Mouse (Mus musculus) kidney, postnatal 25 days (tissue): ENCODE results near the gene Exoc6.

ENCODE experiments used
- DNase-seq, 2 experiments: peaks; one replicate each; pipeline ENCODE4 v3.0.0; 2021; ENCODE audit warnings: mixed read lengths in 2 of 2

The Exoc6 gene

DNA sequence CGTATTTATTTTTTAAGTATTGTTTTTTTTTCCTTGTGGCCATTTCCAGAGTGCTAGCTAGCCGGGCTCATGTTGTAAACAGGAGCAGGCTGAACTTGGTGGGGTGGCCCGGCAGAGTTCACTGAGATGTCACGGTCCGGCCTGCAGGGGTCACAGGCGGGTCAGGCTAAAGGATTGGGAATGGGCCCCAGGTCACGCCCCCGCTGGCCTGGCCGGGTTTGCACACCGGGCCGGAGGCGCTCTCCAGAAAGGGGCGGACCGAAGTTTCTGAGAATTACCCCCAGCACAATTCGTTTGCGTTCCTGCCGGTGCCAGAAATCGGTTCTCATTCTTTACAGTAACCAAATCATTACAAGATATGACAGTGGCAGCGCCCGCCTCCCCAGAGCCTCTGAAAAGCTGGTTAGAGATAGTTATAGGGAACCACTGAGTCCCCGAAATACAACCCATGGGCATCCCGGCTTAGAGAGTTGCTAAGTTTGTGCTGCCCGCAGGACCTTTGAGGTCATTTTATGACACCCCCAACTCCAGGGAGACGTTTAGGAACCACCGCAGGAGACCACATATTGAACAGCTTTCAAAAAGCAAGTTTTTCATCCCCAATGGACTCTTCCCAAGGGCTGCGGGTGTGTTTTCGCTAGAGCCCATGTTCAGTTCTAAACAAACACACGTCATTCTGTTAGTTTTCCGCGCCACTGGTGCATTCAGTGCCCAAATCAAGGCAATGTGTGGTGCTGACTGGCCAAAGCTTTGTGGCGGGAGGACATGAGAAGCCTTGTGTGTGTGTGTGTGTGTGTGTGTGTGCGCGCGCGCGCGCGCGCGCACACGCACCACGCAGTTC is 145.8 kb downstream of the Exoc6 start:
- DNase-seq: no peak

DNA sequence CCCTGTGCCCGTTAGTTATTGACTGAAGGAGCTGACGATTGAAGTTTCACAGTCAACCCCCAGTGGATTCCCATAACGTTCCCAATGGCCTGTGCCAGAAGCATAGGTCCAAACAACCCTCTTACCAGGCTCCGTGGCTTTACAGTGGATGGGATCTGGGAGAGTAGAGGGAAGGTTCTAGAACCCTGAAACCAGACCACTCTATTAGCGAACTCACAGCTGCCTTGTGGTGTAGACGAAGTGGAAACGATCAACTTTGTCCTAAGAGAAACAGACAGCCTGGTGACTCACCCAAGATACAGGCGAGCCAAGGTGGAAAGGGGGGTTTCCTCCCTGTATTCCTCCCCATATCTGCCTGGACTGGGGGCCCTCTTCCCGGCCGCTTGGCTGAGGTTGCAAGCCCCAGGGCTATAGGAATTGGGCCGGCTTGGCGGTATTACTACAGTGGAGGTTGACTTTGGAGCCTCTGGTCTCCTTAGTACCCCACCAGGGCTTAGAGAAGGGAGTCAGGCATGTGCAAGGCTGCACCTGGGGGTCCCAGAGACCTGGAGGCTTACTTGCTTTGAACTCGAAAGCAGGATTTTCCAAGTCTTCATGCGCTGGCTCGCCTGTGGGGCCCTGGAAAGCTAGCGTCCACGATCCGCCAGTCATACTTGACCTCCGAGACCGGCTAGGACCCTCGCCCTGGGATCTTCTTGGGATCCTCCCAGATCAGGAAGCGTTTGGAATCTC is 146.6 kb downstream of the Exoc6 start:
- no peak for DNase-seq

DNA sequence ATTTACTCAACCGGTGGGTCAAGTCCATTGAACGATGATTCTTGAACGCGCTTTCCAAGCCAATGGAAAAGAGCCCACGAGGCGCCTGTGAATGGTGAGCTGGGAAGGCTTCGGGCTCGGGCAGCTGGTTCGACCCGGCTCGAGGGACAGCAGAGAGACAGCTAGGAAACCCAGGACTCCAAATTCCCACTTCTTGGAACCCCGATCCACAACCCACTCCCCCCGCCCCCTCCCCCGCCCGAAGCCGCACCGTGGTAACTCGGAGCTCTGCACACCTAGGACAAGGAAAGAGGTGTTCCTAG is 147.1 kb downstream of the Exoc6 start:
- DNase-seq: peak in 1 of 2 experiments; percentile 34

DNA sequence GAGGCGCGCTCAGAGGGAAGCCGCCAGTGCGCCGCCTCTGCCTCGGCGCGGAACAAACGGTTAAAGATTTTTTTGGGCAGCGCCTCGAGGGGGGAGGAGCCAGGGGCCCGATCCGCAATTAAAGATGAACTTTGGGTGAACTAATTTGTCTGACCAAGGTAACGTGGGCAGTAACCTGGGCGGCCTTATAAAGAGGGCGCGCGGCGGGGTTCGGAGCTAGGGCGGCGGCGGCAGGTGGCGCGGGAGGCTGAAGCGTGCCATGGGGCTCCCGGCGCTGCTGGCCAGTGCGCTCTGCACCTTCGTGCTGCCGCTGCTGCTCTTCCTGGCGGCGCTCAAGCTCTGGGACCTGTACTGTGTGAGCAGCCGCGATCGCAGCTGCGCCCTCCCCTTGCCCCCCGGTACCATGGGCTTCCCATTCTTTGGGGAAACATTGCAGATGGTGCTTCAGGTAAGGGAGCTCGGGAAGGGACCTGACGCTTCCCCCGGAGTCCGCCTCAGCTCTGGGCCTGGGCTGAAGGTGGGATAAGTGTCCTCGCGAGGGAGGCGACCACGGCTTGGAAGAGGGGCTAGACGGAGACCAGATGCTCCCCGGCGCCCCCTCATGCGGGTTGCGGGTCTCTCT is 147.5 kb downstream of the Exoc6 start, which contains the start of gene Cyp26a1:
TSS of gene Cyp26a1 (plus strand) at position 148 of the 622 bp plus-strand sequence.
- peak; percentile 26 to 41 for DNase-seq

DNA sequence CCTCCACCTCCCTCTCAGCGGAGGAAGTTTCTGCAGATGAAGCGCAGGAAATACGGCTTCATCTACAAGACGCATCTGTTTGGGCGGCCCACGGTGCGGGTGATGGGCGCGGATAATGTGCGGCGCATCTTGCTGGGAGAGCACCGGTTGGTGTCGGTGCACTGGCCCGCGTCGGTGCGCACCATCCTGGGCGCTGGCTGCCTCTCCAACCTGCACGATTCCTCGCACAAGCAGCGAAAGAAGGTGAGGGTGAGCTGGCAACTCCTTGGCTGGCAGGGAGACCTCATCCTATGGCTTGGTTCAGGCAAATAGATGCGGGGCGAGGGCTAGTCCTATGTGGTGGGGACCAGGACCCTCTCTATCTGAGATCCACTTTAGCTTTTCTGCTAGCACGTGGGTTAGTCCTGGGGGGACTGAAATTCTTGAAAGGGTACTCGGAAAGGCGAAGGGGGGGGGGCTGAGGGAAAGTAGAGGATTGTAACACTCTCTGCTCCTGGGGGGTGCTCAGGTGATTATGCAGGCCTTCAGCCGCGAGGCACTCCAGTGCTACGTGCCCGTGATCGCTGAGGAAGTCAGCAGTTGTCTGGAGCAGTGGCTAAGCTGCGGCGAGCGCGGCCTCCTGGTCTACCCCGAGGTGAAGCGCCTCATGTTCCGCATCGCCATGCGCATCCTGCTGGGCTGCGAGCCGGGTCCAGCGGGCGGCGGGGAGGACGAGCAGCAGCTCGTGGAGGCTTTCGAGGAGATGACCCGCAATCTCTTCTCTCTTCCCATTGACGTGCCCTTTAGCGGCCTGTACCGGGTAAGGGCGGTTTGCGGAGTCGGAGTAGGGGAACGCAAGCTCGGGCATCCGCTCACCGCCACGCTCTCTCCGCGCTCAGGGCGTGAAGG is 148.3 kb downstream of the Exoc6 start:
- peak in 1 of 2 experiments; percentile 38 for DNase-seq

DNA sequence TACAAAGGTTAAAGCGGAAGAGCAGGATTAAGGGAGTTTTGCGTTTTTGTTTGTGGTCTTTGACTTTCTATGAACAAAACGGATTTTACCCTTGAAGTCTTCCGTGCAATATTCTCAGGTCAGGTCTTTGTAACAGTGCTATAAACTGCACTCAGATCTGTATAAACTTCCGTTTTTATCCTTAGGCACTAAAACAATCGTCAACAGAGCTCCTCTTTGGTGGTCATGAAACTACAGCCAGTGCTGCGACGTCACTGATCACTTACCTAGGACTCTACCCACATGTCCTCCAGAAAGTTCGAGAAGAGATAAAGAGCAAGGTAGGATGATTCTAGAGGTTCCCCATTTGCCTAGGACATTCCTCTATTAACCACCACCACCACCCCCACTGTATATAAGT is 149.5 kb downstream of the Exoc6 start:
- DNase-seq: no peak

DNA sequence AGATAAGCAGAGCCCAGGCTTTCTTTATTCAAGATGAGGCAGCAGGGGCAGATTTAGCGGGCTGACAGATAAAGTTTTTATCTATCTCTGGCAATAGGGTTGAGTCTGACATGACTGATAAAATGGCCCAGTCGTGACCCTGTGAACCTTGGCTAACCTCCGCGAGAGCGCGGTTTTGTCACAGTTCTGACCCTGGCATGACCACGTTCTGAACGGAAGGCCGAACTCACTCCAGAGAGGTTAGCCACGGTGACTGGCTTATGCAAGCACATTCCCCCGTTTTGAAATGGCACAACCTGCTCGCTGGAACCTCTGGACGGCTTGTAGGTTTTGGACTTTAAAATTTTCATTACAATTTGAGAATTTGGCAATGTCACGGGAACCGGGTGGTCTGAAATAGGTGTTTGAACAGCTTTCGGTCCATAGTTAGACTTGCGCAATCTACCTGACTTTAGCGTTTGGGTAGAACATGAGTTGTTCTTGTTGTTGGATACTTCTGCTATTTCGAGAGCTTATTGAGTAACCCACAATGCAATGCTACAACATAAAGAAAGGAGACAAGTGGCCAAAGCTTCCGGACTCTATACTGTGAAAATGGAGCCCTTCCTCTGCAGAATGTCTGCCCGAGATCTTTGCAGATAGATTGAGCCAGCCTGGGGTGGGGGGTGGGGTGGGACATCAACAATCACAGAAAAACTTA is 152.3 kb downstream of the Exoc6 start:
- DNase-seq: peak in 1 of 2 experiments; percentile 49

DNA sequence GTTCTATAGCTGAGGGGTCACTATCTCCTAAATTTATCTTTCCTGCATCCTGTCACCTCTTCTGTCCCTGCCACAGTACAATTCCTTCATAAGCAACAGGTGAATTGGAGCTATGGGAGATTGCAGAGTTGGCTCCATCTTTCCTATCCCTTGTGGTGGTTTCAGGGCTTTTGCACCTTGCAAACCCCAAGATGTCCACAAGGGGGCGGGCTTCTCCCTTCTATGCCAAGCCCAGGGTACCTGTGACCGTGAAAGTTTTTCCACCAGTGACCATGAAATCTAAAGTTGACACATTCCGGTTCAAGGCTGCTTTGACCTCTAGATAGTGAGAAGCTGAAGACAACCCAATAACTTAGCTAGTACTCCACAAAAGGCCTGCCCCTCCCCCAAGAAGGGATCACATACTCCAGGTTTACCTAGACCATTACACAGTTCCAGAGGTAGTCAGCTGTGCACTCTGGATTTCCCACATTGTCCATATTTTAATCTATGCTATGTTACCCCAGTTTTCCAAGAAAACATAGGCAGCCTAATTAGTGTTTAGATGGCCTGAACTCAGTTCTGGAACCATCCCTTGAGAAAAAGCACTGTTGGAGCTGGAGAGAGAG is 153.8 kb downstream of the Exoc6 start:
- peak; percentile 60 to 85 for DNase-seq

DNA sequence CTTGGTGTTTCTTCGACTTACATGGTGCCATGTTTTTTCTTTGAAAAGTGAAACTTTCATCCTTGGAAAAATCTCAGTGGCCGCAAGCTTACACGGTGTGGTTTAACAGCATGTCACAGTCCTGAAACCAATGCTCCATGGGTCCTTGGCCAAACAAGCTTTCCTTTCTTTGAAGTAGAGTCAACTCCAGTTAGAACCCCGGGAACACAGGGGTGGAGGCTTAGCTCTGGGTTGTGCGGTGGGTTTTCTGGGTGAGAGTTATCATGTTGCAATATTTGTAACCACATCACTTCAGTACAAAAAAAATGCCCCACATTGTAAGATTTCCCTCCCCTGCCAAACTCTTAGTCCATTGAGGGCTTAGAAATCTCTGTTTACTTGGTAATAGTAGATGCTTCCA is 155.5 kb downstream of the Exoc6 start:
- no peak for DNase-seq

DNA sequence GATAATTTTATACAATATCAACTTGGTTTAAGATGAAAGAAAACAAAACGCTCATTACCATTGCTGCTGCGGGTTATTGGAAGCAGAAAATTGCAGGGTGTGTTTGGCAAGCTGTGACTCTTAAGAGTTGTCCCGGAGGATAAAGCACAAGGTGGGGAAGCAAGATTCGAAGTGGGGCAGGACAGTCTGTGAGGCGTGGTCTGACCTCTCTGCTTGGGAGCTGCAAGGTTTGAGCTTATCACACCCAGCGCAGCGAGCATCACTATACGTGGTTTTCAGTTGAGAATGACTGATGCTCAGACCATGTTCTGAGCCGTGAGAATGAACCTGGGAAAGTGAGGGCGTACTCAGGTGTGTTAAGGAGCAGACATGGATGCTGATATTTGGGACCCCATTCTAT is 164.5 kb downstream of the Exoc6 start:
- DNase-seq: no peak

DNA sequence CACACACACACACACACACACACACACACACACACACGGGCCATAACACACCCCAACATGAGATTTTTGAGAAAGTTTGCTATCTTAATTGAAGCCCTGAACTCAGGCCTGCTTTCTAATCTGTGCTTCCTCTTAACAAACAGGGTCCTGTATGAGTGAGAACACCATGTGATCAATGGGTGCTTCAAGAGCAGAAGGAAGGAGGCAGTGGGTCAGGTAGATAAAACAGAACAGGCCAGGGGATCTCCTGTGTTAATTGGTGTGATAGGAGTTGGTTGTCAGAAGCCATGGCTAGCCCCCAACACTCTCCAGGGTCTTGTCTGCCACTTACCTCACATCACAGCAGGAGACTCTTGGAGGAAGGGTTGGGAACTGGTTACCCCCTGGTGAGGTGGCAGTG is 165.8 kb downstream of the Exoc6 start:
- no peak for DNase-seq

DNA sequence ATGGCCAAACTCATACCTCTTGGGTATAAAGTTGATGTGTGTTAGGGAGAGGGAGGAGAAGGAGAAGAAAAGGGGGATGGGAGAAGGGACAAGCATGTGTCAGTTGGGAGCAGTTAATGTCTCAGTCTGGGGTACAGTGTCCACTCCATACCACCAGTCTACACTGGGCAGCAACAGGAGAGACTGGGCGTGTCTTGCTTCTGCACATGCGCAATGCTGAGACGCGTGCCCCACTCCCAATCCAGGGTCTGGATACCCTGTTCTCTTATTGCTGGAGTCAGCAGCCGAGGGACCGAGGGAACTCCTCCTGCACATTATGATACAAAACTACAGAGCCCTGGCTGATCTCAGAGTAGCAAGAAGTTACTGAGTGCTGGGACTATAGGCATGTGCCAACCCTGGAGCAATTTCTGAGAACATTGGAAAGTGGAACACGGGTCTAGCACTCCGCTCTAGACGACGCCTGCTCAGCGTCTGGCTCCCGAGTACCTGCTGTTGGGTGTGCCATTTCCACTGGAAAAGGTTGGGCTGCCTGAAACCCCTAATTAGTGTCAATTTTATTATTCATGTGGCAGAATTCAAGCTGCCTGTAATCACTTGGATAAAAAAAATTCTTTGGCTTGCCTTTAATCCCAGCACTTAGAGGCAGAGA is 166.4 kb downstream of the Exoc6 start:
- DNase-seq: no peak

DNA sequence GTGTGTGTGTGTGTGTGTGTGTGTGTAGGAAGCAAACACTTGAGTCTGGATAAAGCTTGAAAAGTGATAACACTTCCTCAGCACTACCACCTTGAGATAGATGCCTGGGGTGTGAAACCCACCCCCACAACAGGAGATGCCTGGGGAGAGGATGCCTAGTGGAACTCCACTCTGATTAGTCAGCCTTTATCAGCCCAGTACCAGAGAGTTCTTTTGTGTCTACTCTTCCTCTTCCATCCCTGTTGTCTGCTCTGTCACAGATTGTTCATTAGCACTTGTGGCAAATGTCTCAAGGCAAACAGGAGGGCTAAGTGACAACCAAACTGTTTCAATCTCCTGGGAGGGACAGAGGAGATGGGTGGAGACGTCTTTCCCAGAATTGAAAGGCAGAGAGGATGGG is 168.9 kb downstream of the Exoc6 start:
- DNase-seq: no peak

DNA sequence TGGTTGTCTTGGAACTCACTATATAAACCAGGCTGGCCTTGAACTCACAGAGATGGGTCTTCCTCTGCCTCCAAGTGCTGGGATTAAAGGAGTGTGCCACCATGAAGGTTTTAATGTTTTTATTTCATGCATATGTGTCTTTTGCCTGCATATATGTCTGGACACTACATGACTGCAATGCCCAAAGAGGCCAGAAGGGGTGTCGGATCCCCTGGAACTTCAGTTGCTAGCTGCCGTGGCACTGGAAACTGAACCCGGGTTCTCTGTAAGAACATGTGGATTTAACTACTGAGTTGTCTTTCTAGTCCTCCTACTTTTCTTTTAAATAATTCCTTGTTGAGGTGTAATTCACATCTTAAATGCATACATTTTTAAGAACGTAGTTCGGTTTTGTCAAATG is 174.4 kb downstream of the Exoc6 start:
- DNase-seq: no peak

DNA sequence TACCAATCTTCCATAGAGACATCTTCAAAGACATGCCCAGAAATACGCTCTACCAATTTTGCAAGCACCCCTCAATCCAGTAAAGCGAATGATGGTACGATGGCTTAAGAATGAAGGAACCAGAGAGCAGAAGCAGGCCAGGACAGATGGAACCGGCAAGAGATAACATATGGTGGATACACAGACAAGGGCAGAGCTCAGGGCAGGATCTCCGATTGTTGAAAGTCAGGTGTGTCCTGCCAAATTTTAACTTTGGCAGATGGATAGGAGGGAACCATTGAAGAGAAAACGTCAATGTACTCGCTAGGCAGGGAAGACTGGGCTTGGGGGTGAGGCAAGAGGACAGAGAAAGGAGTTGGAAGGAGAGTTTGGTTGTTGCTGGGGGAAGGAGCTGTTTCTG is 176.4 kb downstream of the Exoc6 start:
- no peak for DNase-seq

DNA sequence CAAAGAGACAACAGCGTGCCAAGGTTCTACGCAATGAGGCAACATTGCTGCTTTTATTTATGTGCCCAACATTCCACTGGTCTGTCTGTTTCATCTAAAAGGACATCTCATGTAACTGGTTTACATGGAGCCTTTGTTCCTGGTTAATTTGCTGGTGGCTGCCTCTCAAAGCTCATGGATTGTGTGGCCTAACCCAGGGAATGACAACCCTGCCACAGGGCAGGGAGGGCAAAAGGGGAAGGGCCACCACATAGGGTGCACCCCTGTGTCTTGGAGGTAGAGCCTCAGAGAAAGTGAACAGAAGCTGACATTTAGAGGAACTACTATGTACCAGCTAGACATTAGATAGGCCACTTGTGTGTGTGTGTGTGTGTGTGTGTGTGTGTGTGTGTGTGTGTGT is 177.1 kb downstream of the Exoc6 start:
- DNase-seq: no peak
